Mouse (Mus musculus): Measurements from ENCODE around the gene Olfr1217. TPM values are rescaled to one million over a fixed set of nuclear protein-coding genes. Genes with fewer than 3 reads are reported as not detected.
"Not testable (repeated sequence)": the region's sequence is repeated elsewhere in the genome, so short reads cannot be mapped to it uniquely, and the experiment has no call there.

Olfr1217 gene
- not detected for total RNA-seq (2021)
- polyA plus RNA-seq (2012; rRNA removed): not detected in 2 replicates
- long read RNA-seq: 0 reads

GRCm38 (mm10) chr2:89031965-89032364 is at the start of gene Olfr1217:
TSS of gene Olfr1217 (minus strand) at chr2:89032065.
- Histone ChIP-seq H3K4me3 (no peak within 1 kb of the TSS), H3K9ac (ENCODE audit: low read depth, low read length) (no peak within 1 kb of the TSS)
- TF ChIP-seq CTCF (IDR thresholded peaks at IDR 0.05): no peak
- no peak for TF ChIP-seq POLR2A (IDR thresholded peaks at IDR 0.05; ENCODE audit: insufficient read depth, low read depth, low read length)
- TF ChIP-seq EP300 (IDR thresholded peaks at IDR 0.05; ENCODE audit: insufficient read depth, low read depth, low read length): no peak

GRCm38 (mm10) chr2:89081487-89081886 is 49.6 kb upstream of the Olfr1217 start:
- Histone ChIP-seq H3K4me1 (ENCODE audit: control insufficient read depth, insufficient read depth, low read length) (no peaks in the 10 kb centered on the region), H3K9ac (ENCODE audit: low read depth, low read length) (no peak overlapping the region), H3K79me2 (replicated peaks; ENCODE audit: control insufficient read depth, insufficient read depth, low read length) (no peaks in the 10 kb centered on the region), H3K27me3 (ENCODE audit: control insufficient read depth, insufficient read depth, low read length) (no peaks in the 10 kb centered on the region), H3K36me3 (ENCODE audit: control insufficient read depth, insufficient read depth, low read length) (no peaks in the 10 kb centered on the region), H3K4me3 (no peak overlapping the region), H3K27ac (no peak overlapping the region)
- DNase-seq: no peak
- TF ChIP-seq POLR2A (IDR thresholded peaks at IDR 0.05; ENCODE audit: insufficient read depth, low read depth, low read length) (no peak), EP300 (IDR thresholded peaks at IDR 0.05; ENCODE audit: insufficient read depth, low read depth, low read length) (no peak), CTCF (IDR thresholded peaks at IDR 0.05) (no peak)
- intact Hi-C loops (cut with DNase I): no loop called here

More at GRCm38 (mm10) chr2:89031965-89032364, at the start of gene Olfr1217:
- Histone ChIP-seq H3K27ac (no peak within 1 kb of the TSS), H3K4me1 (ENCODE audit: control insufficient read depth, insufficient read depth, low read length) (no peaks in the 10 kb centered on the region), H3K27me3 (ENCODE audit: control insufficient read depth, insufficient read depth, low read length) (no peaks in the 10 kb centered on the region), H3K79me2 (replicated peaks; ENCODE audit: control insufficient read depth, insufficient read depth, low read length) (no peaks in the 10 kb centered on the region), H3K36me3 (ENCODE audit: control insufficient read depth, insufficient read depth, low read length) (no peaks in the 10 kb centered on the region)
- no peak for DNase-seq
- intact Hi-C loops (cut with DNase I): no loop called here
- WGBS: 56% methylated on average over 2 of the region's 2 CpGs

GRCm38 (mm10) chr2:89061087-89061486 is 29.2 kb upstream of the Olfr1217 start, which contains the start of gene Olfr1218:
TSS of gene Olfr1218 (minus strand) at chr2:89061187.
- Histone ChIP-seq H3K4me3 (no peak within 1 kb of the TSS), H3K79me2 (replicated peaks; ENCODE audit: control insufficient read depth, insufficient read depth, low read length) (no peaks in the 10 kb centered on the region)

GRCm38 (mm10) chr2:89021436-89021835 is 10.4 kb downstream of the Olfr1217 start:
- H3K9ac ChIP-seq (ENCODE audit: low read depth, low read length); H3K4me3 ChIP-seq; intact Hi-C loops (cut with DNase I); H3K27me3 ChIP-seq (ENCODE audit: control insufficient read depth, insufficient read depth, low read length); H3K4me1 ChIP-seq (ENCODE audit: control insufficient read depth, insufficient read depth, low read length); H3K27ac ChIP-seq; DNase-seq; H3K36me3 ChIP-seq (ENCODE audit: control insufficient read depth, insufficient read depth, low read length); H3K79me2 ChIP-seq (replicated peaks; ENCODE audit: control insufficient read depth, insufficient read depth, low read length): not testable (repeated sequence)
- 59% methylated on average over 3 of the region's 3 CpGs for WGBS

More at GRCm38 (mm10) chr2:89061087-89061486, 29.2 kb upstream of the Olfr1217 start, which contains the start of gene Olfr1218:
- no peaks in the 10 kb centered on the region for H3K27me3 ChIP-seq (ENCODE audit: control insufficient read depth, insufficient read depth, low read length)
- no peak for DNase-seq
- TF ChIP-seq EP300 (IDR thresholded peaks at IDR 0.05; ENCODE audit: insufficient read depth, low read depth, low read length) (no peak), CTCF (IDR thresholded peaks at IDR 0.05) (no peak), POLR2A (IDR thresholded peaks at IDR 0.05; ENCODE audit: insufficient read depth, low read depth, low read length) (no peak)
- intact Hi-C loops (cut with DNase I): no loop called here
- H3K4me1 ChIP-seq (ENCODE audit: control insufficient read depth, insufficient read depth, low read length): no peaks in the 10 kb centered on the region
- H3K27ac ChIP-seq: no peak within 1 kb of the TSS
- H3K36me3 ChIP-seq (ENCODE audit: control insufficient read depth, insufficient read depth, low read length): no peaks in the 10 kb centered on the region
- no peak within 1 kb of the TSS for H3K9ac ChIP-seq (ENCODE audit: low read depth, low read length)

GRCm38 (mm10) chr2:89018240-89018639 is 13.6 kb downstream of the Olfr1217 start, which contains the start of gene Olfr1216:
TSS of gene Olfr1216 (minus strand) at chr2:89018340.
- Histone ChIP-seq H3K27me3 (ENCODE audit: control insufficient read depth, insufficient read depth, low read length) (no peaks in the 10 kb centered on the region), H3K4me3 (no peak within 1 kb of the TSS), H3K4me1 (ENCODE audit: control insufficient read depth, insufficient read depth, low read length) (no peaks in the 10 kb centered on the region), H3K27ac (no peak within 1 kb of the TSS), H3K9ac (ENCODE audit: low read depth, low read length) (no peak within 1 kb of the TSS), H3K79me2 (replicated peaks; ENCODE audit: control insufficient read depth, insufficient read depth, low read length) (no peaks in the 10 kb centered on the region), H3K36me3 (ENCODE audit: control insufficient read depth, insufficient read depth, low read length) (no peaks in the 10 kb centered on the region)
- no peak for TF ChIP-seq CTCF (IDR thresholded peaks at IDR 0.05)
- no peak for TF ChIP-seq EP300 (IDR thresholded peaks at IDR 0.05; ENCODE audit: insufficient read depth, low read depth, low read length)
- no peak for TF ChIP-seq POLR2A (IDR thresholded peaks at IDR 0.05; ENCODE audit: insufficient read depth, low read depth, low read length)
- WGBS: 48% methylated on average over 1 of the region's 1 CpGs
- intact Hi-C loops (cut with DNase I): no loop called here
- no peak for DNase-seq

- Histone ChIP-seq H3K79me2 (replicated peaks; ENCODE audit: control insufficient read depth, insufficient read depth, low read length) (no peaks in the 10 kb centered on the region), H3K27ac (no peak within 1 kb of the TSS), H3K4me1 (ENCODE audit: control insufficient read depth, insufficient read depth, low read length) (no peaks in the 10 kb centered on the region), H3K4me3 (no peak within 1 kb of the TSS), H3K36me3 (ENCODE audit: control insufficient read depth, insufficient read depth, low read length) (no peaks in the 10 kb centered on the region), H3K27me3 (ENCODE audit: control insufficient read depth, insufficient read depth, low read length) (no peaks in the 10 kb centered on the region), H3K9ac (ENCODE audit: low read depth, low read length) (no peak within 1 kb of the TSS)
- TF ChIP-seq POLR2A (IDR thresholded peaks at IDR 0.05; ENCODE audit: insufficient read depth, low read depth, low read length) (no peak), EP300 (IDR thresholded peaks at IDR 0.05; ENCODE audit: insufficient read depth, low read depth, low read length) (no peak), CTCF (IDR thresholded peaks at IDR 0.05) (no peak)
- DNase-seq: no peak
- 53% methylated on average over 2 of the region's 2 CpGs for WGBS
- intact Hi-C loops (cut with DNase I): no loop called here
Measured at GRCm38 (mm10) chr2:89006873-89007272, 25.0 kb downstream of the Olfr1217 start, which contains the start of gene Olfr1215. TSS of gene Olfr1215 (minus strand) at chr2:89006973.
